Mouse (Mus musculus) hindbrain, postnatal 0 days (tissue): ENCODE measurements around the gene Cbx5. TPM values are rescaled to one million over a fixed set of nuclear protein-coding genes. Genes with fewer than 3 reads are reported as not detected.
A peak's percentile ranks its signal among the peaks of the same experiment; 100 is the strongest.

Experiments used
- ATAC-seq: fragments of 200-750 bp; cut with Nextera tagmentation; 2 replicates; pipeline ENCODE4 v1.8.0; 2017; ENCODE audit warnings: mild to moderate bottlenecking, moderate TSS enrichment, moderate library complexity
- DNase-seq: peaks from one replicate; pipeline ENCODE4 v3.0.0-alpha.2; 2015; ENCODE audit warnings: low spot score
- H3K27ac ChIP-seq: fragments of 300-500 bp; sonication (generic); 2 replicates; pipeline ENCODE4 v1.5.1; 2014; ENCODE audit warnings: mild to moderate bottlenecking
- H3K27me3 ChIP-seq: fragments of 300-500 bp; sonication (generic); 2 replicates; pipeline ENCODE4 v1.6.1; 2014; ENCODE audit warnings: low read length, mixed read lengths; ENCODE audit not compliant: insufficient read depth
- H3K36me3 ChIP-seq: fragments of 300-500 bp; sonication (generic); 2 replicates; pipeline ENCODE4 v1.6.1; 2014; ENCODE audit warnings: low read length, mixed read lengths; ENCODE audit not compliant: insufficient read depth
- H3K4me1 ChIP-seq: fragments of 300-500 bp; sonication (generic); 2 replicates; pipeline ENCODE4 v1.6.1; 2014; ENCODE audit warnings: antibody characterized with exemption, low read length, mixed read lengths; ENCODE audit not compliant: insufficient read depth
- H3K4me2 ChIP-seq: fragments of 300-500 bp; sonication (generic); 2 replicates; pipeline ENCODE4 v1.6.1; 2014; ENCODE audit warnings: low read depth, mild to moderate bottlenecking, low read length, moderate library complexity, mixed read lengths
- H3K4me3 ChIP-seq: fragments of 300-500 bp; sonication (generic); 2 replicates; pipeline ENCODE4 v1.5.1; 2014; ENCODE audit warnings: low read length
- H3K9ac ChIP-seq: fragments of 300-500 bp; sonication (generic); replicated peaks from 2 replicates; pipeline ENCODE4 v1.6.1; 2014; ENCODE audit warnings: mild to moderate bottlenecking, low read length, moderate library complexity, mixed read lengths
- H3K9me3 ChIP-seq: fragments of 300-500 bp; sonication (generic); 2 replicates; pipeline ENCODE4 v1.6.1; 2016; ENCODE audit warnings: low read length, mixed read lengths
- CTCF ChIP-seq: IDR thresholded peaks from 2 replicates; pipeline ENCODE4 v1.5.1; 2016; ENCODE audit warnings: antibody characterized with exemption, control low read depth, low read depth
- WGBS: fragments of 180-500 bp; shearing (Covaris S2); extraction: QIAGEN DNeasy Blood & Tissue Kit; methylation state at CpG from one replicate; pipeline ENCODE4 v1.1.7; 2014; 5-methylcytosine and 5-hydroxymethylcytosine counted together
- microRNA counts: library from miRNA; unstranded; fragments of <30 nt; microRNA quantifications from one replicate; lab custom pipeline; 2015
- microRNA-seq, 2 experiments: library from miRNA; unstranded; fragments of <30 nt; microRNA quantifications; one replicate each; pipeline ENCODE4; 2016
- polyA plus RNA-seq: library from polyadenylated mRNA; unstranded; fragments of >200 nt; fragmentation: Nextera tagmentation; extraction: Ambion mirVana; gene quantifications from 2 replicates; pipeline ENCODE4 v1.2.1, GENCODE M21; 2015
- total RNA-seq: library from RNA; depleted of rRNA; stranded (reverse); fragments of >200 nt; gene quantifications from 2 replicates; pipeline ENCODE4 v1.2.3, GENCODE M21; 2014; rRNA removed

Cbx5 gene
- total and polyA plus RNA-seq, 2 experiments from 2014 or later = 98.1 to 134 TPM

DNA sequence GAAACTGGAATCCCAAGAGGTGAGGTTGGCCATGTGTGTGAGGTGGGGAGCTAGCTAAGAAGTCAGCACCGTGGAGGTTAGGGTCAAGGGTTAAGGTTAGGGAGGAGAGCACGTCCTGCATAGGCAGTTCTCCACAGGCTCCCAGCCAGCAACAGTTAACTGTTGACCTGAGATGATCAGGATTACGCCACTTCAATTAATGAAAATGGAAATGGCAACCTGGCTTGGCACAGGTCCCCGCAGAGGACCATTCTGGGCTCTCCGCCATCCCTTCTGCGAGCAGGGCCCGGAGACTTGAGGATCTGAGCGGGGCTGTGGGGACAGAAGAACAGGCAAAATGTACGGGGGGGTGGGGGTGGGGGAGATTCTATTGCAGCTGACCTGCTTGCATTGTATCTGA is 91.8 kb downstream of the Cbx5 start:
- H3K4me1 ChIP-seq = peaks cover 17% of the 10 kb centered on the region
- peak overlapping the region; percentile 72; the same call in 1 of the 2 replicates for H3K27ac ChIP-seq
- DNase-seq (peak; percentile 76), ATAC-seq (no peak)
- no peaks in the 10 kb centered on the region for H3K9me3 ChIP-seq
- no peak for TF ChIP-seq CTCF
- H3K4me3 ChIP-seq = no peak overlapping the region
- no peaks in the 10 kb centered on the region for H3K36me3 ChIP-seq
- 0 out of 2 replicates have a peak overlapping the region, but pooled peaks have one; percentile 50 for H3K9ac ChIP-seq
- WGBS = 14% methylated on average over 9 of the region's 9 CpGs
- H3K27me3 ChIP-seq = no peaks in the 10 kb centered on the region
- 0 out of 2 replicates have a peak overlapping the region, but pooled peaks have one; percentile 77 for H3K4me2 ChIP-seq

GRCm38 (mm10) chr15:103147422-103147690 is 92.3 kb downstream of the Cbx5 start:
- DNase-seq (no peak), ATAC-seq (peak; percentile 25; the same call in 1 of the 2 replicates)
- H3K4me1 ChIP-seq = peaks cover 17% of the 10 kb centered on the region
- peak overlapping the region; percentile 72 for H3K27ac ChIP-seq
- no peaks in the 10 kb centered on the region for H3K27me3 ChIP-seq
- no peaks in the 10 kb centered on the region for H3K36me3 ChIP-seq
- H3K4me2 ChIP-seq = peak overlapping the region; percentile 77
- peak overlapping the region; percentile 50 for H3K9ac ChIP-seq
- peak overlapping the region; percentile 40; the same call in 1 of the 2 replicates for H3K4me3 ChIP-seq
- TF ChIP-seq CTCF = no peak
- H3K9me3 ChIP-seq = no peaks in the 10 kb centered on the region
- WGBS = 8% methylated on average over 3 of the region's 3 CpGs

DNA sequence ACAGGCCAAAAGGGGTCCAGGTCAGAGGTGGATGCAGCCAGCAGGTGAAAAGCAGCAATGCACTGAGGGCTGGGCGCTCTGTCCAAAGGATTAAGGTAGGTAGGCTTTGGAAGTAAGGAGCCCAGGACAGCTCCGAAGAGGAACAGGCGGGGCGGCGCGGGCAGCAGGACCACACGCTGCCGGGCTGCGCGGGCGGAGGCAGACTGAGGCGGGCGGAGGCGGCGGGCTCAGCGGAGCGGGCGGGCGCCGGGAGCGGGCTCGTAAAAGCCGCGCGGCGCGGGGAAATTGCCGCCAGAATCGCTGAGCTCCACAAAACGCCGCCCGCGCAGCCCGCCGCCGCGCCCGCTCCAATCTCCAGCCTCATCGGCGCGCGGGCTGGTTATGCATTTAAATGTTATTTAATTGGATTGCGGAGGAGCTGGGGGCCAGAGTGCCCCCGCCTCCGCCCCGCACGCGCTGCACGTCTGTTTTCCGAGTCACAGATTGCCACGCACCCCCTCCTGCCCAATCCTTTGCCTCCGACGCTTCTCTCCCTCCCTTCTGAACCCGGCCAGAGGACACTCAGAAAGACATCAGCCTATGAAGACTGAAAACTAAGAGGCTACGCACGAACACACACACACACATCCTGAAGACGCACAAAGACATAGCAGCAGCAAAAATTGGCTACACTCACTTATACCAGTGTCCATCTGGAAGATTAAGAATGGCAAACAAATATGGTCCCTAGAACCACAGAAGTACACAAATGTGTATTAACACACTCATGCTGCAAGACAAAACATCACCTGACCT is 92.8 kb downstream of the Cbx5 start:
- Histone ChIP-seq H3K4me2 (peak overlapping the region; percentile 77), H3K4me3 (peak overlapping the region; percentile 40), H3K9me3 (no peaks in the 10 kb centered on the region), H3K9ac (peak overlapping the region; percentile 50), H3K4me1 (peaks cover 17% of the 10 kb centered on the region), H3K27ac (peak overlapping the region; percentile 72), H3K36me3 (no peaks in the 10 kb centered on the region), H3K27me3 (no peaks in the 10 kb centered on the region)
- ATAC-seq = peak; percentile 72
- no peak for TF ChIP-seq CTCF
- 2% methylated on average over 56 of the region's 57 CpGs for WGBS
- DNase-seq = peak; percentile 81

DNA sequence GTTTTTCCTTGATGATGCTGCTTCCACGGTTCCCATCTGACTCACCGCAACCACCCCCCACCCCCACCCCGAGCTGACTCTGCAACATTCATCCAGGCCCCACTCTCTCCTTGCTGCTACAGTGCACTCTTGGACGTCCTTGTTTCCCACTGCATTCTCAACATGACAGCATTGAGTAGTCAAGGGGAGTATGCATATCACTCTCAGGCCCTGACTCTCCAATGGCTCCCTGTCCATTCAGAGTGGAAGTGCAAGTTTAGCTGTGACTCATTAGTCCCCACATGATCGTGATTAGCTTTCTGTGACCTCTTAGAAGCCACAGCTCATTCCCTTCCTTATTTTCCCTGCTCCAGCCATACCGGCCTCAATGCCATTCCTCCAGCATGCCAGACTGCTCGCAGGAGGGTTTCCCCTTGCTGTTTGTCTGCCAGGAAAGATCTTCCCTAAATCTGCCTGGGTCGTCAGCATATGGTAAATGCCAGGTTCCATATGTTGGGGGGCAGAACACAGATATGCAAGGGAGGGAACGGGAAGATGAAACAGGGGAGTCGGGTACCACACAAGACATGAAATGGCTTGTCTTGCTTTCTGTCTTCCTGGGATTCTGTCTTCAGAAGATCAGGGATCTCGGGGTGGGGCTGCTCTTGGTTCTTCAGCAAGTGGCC is 93.8 kb downstream of the Cbx5 start:
- WGBS = 56% methylated on average over 11 of the region's 11 CpGs
- Histone ChIP-seq H3K27me3 (no peaks in the 10 kb centered on the region), H3K36me3 (no peaks in the 10 kb centered on the region), H3K9ac (no peak overlapping the region), H3K4me1 (peaks cover 17% of the 10 kb centered on the region), H3K4me3 (no peak overlapping the region), H3K9me3 (no peaks in the 10 kb centered on the region), H3K4me2 (no peak overlapping the region), H3K27ac (peak overlapping the region; percentile 72)
- no peak for TF ChIP-seq CTCF
- no peak for DNase-seq
- ATAC-seq = no peak

GRCm38 (mm10) chr15:103144176-103144575 is 95.4 kb downstream of the Cbx5 start:
- peaks cover 17% of the 10 kb centered on the region for H3K4me1 ChIP-seq
- H3K9ac ChIP-seq = no peak overlapping the region
- H3K4me3 ChIP-seq = no peak overlapping the region
- ATAC-seq (no peak), DNase-seq (no peak)
- no peaks in the 10 kb centered on the region for H3K36me3 ChIP-seq
- no peak overlapping the region for H3K4me2 ChIP-seq
- no peak for TF ChIP-seq CTCF
- H3K9me3 ChIP-seq = no peaks in the 10 kb centered on the region
- no peak overlapping the region for H3K27ac ChIP-seq
- no peaks in the 10 kb centered on the region for H3K27me3 ChIP-seq
- WGBS = 50% methylated on average over 3 of the region's 3 CpGs

MicroRNAs within 50 kb of the gene (microRNA counts, 519-probe panel; counts per million panel counts)
- microRNA mmu-miR-148b (lab: Ali Mortazavi, UCI) = 3,976 counts per million, percentile 70 among the panel's probes with 10 or more counts

Small RNA genes within 50 kb of the gene (microRNA-seq; reads per million reads assigned to microRNA genes)
- 385 to 399 reads per million in 2 experiments for gene Mir148b

Other genes with a start within 250 kb of the Cbx5 start
- 0.26 TPM in 1 of 2 replicates, not detected in the other for gene Hoxc8, start 249.2 kb downstream of the Cbx5 start, total RNA-seq
- gene Hoxc8, start 249.2 kb downstream of the Cbx5 start, polyA plus RNA-seq = not detected in 2 replicates
- 0.43 and 1.4 TPM in 2 replicates for gene Hoxc6, start 241.6 kb downstream of the Cbx5 start, total RNA-seq
- gene Hoxc6, start 241.6 kb downstream of the Cbx5 start, polyA plus RNA-seq = 0.59 and 1.2 TPM in 2 replicates
- gene Hoxc4, start 220.9 kb downstream of the Cbx5 start, total RNA-seq = 12.5 and 13.1 TPM in 2 replicates
- 33.0 and 35.4 TPM in 2 replicates for gene Hoxc4, start 220.9 kb downstream of the Cbx5 start, polyA plus RNA-seq
- gene Smug1, start 72.7 kb downstream of the Cbx5 start, total RNA-seq = 22.7 and 40.1 TPM in 2 replicates
- 11.9 and 13.2 TPM in 2 replicates for gene Smug1, start 72.7 kb downstream of the Cbx5 start, polyA plus RNA-seq
- 117 and 148 TPM in 2 replicates for gene Hnrnpa1, start 616 bp upstream of the Cbx5 start, total RNA-seq
- 596 and 630 TPM in 2 replicates for gene Hnrnpa1, start 616 bp upstream of the Cbx5 start, polyA plus RNA-seq
- gene Nfe2, start 18.6 kb upstream of the Cbx5 start, total RNA-seq = 0.63 TPM in 1 of 2 replicates, not detected in the other
- 0.20 and 0.33 TPM in 2 replicates for gene Nfe2, start 18.6 kb upstream of the Cbx5 start, polyA plus RNA-seq
- gene Copz1, start 32.9 kb upstream of the Cbx5 start, total RNA-seq = 149 and 155 TPM in 2 replicates
- 181 TPM in 2 replicates for gene Copz1, start 32.9 kb upstream of the Cbx5 start, polyA plus RNA-seq
- 0.58 and 0.86 TPM in 2 replicates for gene Gpr84, start 70.8 kb upstream of the Cbx5 start, total RNA-seq
- 0.30 and 0.37 TPM in 2 replicates for gene Gpr84, start 70.8 kb upstream of the Cbx5 start, polyA plus RNA-seq
- gene Zfp385a, start 100.3 kb upstream of the Cbx5 start, total RNA-seq = 20.6 and 25.8 TPM in 2 replicates
- gene Zfp385a, start 100.3 kb upstream of the Cbx5 start, polyA plus RNA-seq = 19.8 and 23.1 TPM in 2 replicates
- gene Itga5, start 126.9 kb upstream of the Cbx5 start, total RNA-seq = 8.2 and 8.3 TPM in 2 replicates
- gene Itga5, start 126.9 kb upstream of the Cbx5 start, polyA plus RNA-seq = 4.9 and 5.0 TPM in 2 replicates
- not detected in 2 replicates for gene Gtsf1, start 190.7 kb upstream of the Cbx5 start, total RNA-seq
- gene Gtsf1, start 190.7 kb upstream of the Cbx5 start, polyA plus RNA-seq = 0.26 and 0.65 TPM in 2 replicates
- gene Gtsf2, start 208.7 kb upstream of the Cbx5 start, total RNA-seq = not detected in 2 replicates
- gene Gtsf2, start 208.7 kb upstream of the Cbx5 start, polyA plus RNA-seq = 2.1 and 2.3 TPM in 2 replicates
- 4.7 and 5.5 TPM in 2 replicates for gene Nckap1l, start 214.0 kb upstream of the Cbx5 start, total RNA-seq
- gene Nckap1l, start 214.0 kb upstream of the Cbx5 start, polyA plus RNA-seq = 2.5 TPM in 2 replicates